Mouse (Mus musculus): ENCODE data around the gene Fam166b. TPM values are rescaled to one million over a fixed set of nuclear protein-coding genes. Genes with fewer than 3 reads are reported as not detected.
A peak's percentile ranks its signal among the peaks of the same experiment; 100 is the strongest.

The Fam166b gene
- polyA plus RNA-seq, 1 experiment: not detected

DNA sequence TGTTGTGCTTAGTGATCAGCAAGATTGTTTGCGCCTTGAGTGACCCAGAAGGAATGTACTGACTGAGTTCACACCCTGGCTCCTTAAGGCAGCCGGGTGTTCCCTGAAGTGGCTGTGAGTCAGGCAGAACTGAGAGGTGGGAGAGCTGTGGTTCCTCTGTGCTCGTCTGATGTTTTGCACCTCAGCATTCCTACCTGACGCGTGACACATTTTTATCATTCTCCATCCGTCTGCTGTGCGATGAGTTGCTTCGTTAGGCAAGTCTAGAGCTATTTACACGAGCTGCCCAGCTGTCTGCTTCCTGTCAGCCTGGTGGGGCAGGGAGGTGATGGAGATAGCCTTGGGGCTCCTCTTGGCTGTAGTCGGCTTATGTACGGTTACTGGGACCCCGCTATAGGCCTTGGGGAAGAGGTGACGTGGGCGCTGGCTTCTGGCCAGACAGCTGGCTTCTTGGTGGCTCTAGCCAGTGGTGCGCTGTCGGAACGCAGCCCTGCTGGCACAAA lies 30.1 kb downstream of the Fam166b start:
- no peaks in the 10 kb centered on the region for H3K4me1 ChIP-seq (ENCODE audit: control insufficient read depth, insufficient read depth, low read length)
- no peak overlapping the region for H3K4me3 ChIP-seq (replicated peaks; ENCODE audit: control insufficient read depth, low read depth, low read length)
- WGBS: 66% methylated on average over 17 of the region's 17 CpGs
- no peak overlapping the region for H3K27ac ChIP-seq (ENCODE audit: control insufficient read depth, insufficient read depth, low read depth, low read length, poor library complexity)
- no peak for TF ChIP-seq POLR2A (IDR thresholded peaks at IDR 0.05; ENCODE audit: borderline replicate concordance, control insufficient read depth, low read depth, low read length)
- no peak for TF ChIP-seq CTCF (IDR thresholded peaks at IDR 0.05; ENCODE audit: control insufficient read depth, insufficient read depth, low read length)

DNA sequence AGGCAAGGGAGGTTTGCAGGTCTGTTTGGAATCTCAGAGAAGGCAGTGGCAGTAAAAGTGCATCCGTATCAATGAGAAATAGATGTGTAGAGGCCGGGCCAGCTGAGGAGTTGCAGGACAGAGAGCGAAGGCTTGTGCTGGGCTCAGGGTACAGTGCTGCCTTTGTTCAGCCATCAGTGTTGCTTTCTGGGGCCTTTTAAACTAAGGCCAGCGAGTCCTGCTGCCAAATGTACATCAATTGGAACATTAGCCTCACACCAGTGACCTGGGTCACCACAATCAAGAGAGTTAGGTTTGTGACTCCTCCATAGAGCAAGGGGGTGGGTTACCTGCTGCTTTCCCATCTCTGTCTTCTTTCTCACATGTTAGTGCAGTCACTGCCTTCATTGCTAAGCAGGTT lies 30.9 kb downstream of the Fam166b start:
- H3K4me3 ChIP-seq (replicated peaks; ENCODE audit: control insufficient read depth, low read depth, low read length): no peak overlapping the region
- no peaks in the 10 kb centered on the region for H3K4me1 ChIP-seq (ENCODE audit: control insufficient read depth, insufficient read depth, low read length)
- 84% methylated on average over 4 of the region's 4 CpGs for WGBS
- no peak for TF ChIP-seq POLR2A (IDR thresholded peaks at IDR 0.05; ENCODE audit: borderline replicate concordance, control insufficient read depth, low read depth, low read length)
- TF ChIP-seq CTCF (IDR thresholded peaks at IDR 0.05; ENCODE audit: control insufficient read depth, insufficient read depth, low read length): no peak
- no peak overlapping the region for H3K27ac ChIP-seq (ENCODE audit: control insufficient read depth, insufficient read depth, low read depth, low read length, poor library complexity)

DNA sequence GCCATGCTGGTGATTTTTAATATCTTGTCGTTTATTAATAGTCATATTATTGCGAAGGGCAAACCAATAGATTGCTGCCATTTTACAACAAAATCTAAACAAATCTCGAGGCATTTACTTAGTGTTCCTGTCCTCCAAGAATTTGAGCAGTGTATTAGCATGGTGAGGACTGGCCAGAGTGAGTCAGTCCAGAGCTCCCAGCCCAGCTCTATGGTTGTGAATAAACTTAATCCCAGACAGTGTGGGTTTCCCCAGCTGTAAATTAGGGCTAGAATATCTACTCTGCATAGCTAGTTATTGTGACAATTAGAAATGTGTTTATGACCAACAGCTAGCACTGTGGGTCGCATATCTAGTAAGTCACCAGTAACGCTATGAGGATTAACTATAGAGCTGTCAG lies 32.6 kb downstream of the Fam166b start:
- no peak overlapping the region for H3K4me3 ChIP-seq (replicated peaks; ENCODE audit: control insufficient read depth, low read depth, low read length)
- TF ChIP-seq POLR2A (IDR thresholded peaks at IDR 0.05; ENCODE audit: borderline replicate concordance, control insufficient read depth, low read depth, low read length): no peak
- TF ChIP-seq CTCF (IDR thresholded peaks at IDR 0.05; ENCODE audit: control insufficient read depth, insufficient read depth, low read length): no peak
- H3K27ac ChIP-seq (ENCODE audit: control insufficient read depth, insufficient read depth, low read depth, low read length, poor library complexity): no peak overlapping the region
- WGBS: 78% methylated on average over 5 of the region's 5 CpGs
- no peaks in the 10 kb centered on the region for H3K4me1 ChIP-seq (ENCODE audit: control insufficient read depth, insufficient read depth, low read length)

DNA sequence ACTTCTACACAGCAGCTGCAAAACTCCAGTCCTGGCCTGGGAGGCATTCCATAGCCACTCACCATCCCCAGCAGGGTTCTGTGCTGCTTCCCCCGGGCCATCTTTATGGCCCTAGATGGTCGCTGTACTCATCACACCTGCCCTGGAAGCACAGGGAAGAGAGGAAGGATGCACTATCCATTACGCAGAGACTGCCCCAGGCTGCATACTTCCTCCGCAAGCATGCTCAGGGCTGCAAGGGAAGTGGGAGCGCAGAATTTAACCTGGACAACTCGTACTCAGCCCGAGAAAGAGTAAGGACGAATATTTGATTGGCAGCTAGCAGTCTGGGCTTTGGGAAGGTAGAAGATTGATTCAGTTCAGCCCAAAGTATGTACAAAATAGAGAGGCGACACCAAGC lies 33.1 kb downstream of the Fam166b start:
- WGBS: 67% methylated on average over 9 of the region's 9 CpGs
- H3K27ac ChIP-seq (ENCODE audit: control insufficient read depth, insufficient read depth, low read depth, low read length, poor library complexity): no peak overlapping the region
- TF ChIP-seq CTCF (IDR thresholded peaks at IDR 0.05; ENCODE audit: control insufficient read depth, insufficient read depth, low read length) (no peak), POLR2A (IDR thresholded peaks at IDR 0.05; ENCODE audit: borderline replicate concordance, control insufficient read depth, low read depth, low read length) (no peak)

DNA sequence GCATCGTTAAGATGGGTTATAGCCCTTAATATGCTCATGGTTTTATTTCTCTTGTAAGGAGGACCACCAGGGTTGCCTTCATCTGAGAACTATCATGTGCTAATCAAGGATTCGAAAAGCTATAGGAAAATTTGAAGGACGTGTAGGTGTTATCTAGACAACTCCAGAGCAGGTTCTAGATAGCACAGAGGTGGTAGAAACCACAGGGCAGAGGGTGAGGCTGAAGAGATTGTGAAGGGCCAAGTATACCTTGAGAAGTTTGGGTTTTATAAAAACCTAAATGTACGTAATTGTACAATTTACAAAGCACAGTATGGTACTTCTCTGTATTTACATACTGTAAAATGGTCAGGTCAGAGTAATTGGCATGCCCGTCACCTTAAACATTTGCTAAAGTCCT lies 33.8 kb downstream of the Fam166b start:
- H3K27ac ChIP-seq (ENCODE audit: control insufficient read depth, insufficient read depth, low read depth, low read length, poor library complexity): no peak overlapping the region
- WGBS: 67% methylated on average over 5 of the region's 5 CpGs
- no peak for TF ChIP-seq CTCF (IDR thresholded peaks at IDR 0.05; ENCODE audit: control insufficient read depth, insufficient read depth, low read length)
- TF ChIP-seq POLR2A (IDR thresholded peaks at IDR 0.05; ENCODE audit: borderline replicate concordance, control insufficient read depth, low read depth, low read length): no peak
- H3K4me1 ChIP-seq (ENCODE audit: control insufficient read depth, insufficient read depth, low read length): no peaks in the 10 kb centered on the region
- H3K4me3 ChIP-seq (replicated peaks; ENCODE audit: control insufficient read depth, low read depth, low read length): no peak overlapping the region

More for the DNA sequence above, 33.1 kb downstream of the Fam166b start:
- Histone ChIP-seq H3K4me3 (replicated peaks; ENCODE audit: control insufficient read depth, low read depth, low read length) (no peak overlapping the region), H3K4me1 (ENCODE audit: control insufficient read depth, insufficient read depth, low read length) (no peaks in the 10 kb centered on the region)

DNA sequence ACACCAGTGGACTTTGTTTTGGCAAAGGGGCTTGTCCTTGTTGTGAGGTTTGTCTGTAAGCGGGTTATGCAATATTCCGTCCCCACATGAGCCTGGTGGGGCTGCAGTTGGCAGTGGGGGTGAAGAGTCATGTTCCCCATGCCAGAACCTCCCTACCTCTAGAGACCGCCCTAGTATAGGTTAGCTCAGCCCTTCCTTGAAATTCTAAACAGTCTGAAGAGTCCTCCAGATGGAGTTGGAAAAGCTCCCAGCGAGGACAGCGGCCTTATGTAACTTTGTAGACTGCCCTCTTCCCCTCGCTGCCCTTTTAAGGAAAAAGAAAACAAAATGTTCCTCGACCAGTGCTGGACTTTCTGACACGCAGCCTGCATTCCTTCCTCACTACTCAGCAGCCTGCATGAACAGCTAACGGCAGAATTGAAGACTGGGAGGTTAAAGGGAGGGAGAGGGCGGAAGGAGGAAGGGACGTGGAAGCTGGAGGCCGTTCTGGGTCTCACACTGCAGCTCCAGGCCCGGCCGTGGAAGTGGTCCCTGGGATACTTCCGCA lies 34.5 kb downstream of the Fam166b start:
- H3K4me3 ChIP-seq (replicated peaks; ENCODE audit: control insufficient read depth, low read depth, low read length): no peak overlapping the region
- no peaks in the 10 kb centered on the region for H3K4me1 ChIP-seq (ENCODE audit: control insufficient read depth, insufficient read depth, low read length)
- TF ChIP-seq CTCF (IDR thresholded peaks at IDR 0.05; ENCODE audit: control insufficient read depth, insufficient read depth, low read length): no peak
- TF ChIP-seq POLR2A (IDR thresholded peaks at IDR 0.05; ENCODE audit: borderline replicate concordance, control insufficient read depth, low read depth, low read length): no peak
- peak overlapping the region; percentile 31; the same call in 1 of the 2 replicates for H3K27ac ChIP-seq (ENCODE audit: control insufficient read depth, insufficient read depth, low read depth, low read length, poor library complexity)
- 53% methylated on average over 15 of the region's 15 CpGs for WGBS

DNA sequence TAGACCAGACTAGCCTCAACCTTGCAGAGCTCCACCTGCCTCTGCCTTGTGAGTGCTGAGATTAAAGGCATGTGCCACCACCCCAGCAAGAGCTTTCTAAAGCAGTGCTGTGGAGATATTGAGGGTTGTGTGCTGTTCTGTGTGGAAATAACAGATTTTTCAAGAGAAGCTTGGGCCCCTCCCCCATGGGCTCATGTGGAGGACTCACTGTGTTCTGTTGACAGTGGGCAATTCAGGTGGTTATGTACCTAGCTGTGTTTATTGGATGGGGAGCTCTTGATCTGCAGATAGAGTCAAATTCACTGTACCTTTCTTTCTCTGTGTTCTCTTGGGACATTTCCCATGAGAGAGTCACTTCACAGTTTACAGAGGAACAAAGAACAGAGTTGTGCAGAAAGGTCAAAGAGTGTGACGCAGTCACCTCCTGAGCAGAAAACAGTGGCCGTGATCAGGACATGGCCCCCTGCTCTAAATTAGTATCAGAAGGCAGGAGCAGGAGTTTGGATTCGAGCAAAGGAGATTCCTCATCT lies 37.3 kb downstream of the Fam166b start:
- H3K4me3 ChIP-seq (replicated peaks; ENCODE audit: control insufficient read depth, low read depth, low read length): no peak overlapping the region
- WGBS: 76% methylated on average over 3 of the region's 3 CpGs
- H3K4me1 ChIP-seq (ENCODE audit: control insufficient read depth, insufficient read depth, low read length): no peaks in the 10 kb centered on the region
- TF ChIP-seq POLR2A (IDR thresholded peaks at IDR 0.05; ENCODE audit: borderline replicate concordance, control insufficient read depth, low read depth, low read length): no peak
- TF ChIP-seq CTCF (IDR thresholded peaks at IDR 0.05; ENCODE audit: control insufficient read depth, insufficient read depth, low read length): no peak
- no peak overlapping the region for H3K27ac ChIP-seq (ENCODE audit: control insufficient read depth, insufficient read depth, low read depth, low read length, poor library complexity)

DNA sequence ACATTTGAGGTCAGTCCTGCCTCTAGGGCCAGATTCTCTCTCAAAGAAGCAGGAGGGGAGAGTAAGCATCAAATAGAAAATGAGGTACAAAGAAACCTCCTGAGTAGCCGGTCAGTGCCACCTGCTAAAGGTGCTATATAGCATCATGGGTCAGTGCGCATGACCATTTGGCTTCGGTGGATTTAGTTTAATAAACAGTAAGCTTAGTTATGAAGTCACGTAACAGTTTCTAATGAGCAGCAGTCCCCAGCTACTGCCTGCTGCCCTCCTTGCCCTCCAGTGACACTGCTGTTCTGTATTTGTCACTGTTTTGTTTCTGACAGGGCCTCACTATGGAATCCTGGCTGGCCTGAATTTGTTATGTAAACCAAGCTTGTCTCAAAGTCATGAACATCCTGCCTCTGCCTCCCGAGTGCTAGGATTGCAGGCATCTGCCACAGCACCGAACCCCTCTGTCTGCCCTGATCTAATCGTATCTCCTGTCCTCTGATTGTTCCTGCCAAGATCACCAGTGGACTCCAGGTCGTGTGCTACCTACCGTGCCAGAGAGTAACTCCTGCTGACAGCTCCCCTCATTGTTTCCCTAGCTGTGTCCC lies 39.0 kb downstream of the Fam166b start:
- Histone ChIP-seq H3K4me3 (replicated peaks; ENCODE audit: control insufficient read depth, low read depth, low read length) (no peak overlapping the region), H3K4me1 (ENCODE audit: control insufficient read depth, insufficient read depth, low read length) (no peaks in the 10 kb centered on the region), H3K27ac (ENCODE audit: control insufficient read depth, insufficient read depth, low read depth, low read length, poor library complexity) (no peak overlapping the region)
- TF ChIP-seq POLR2A (IDR thresholded peaks at IDR 0.05; ENCODE audit: borderline replicate concordance, control insufficient read depth, low read depth, low read length): no peak
- TF ChIP-seq CTCF (IDR thresholded peaks at IDR 0.05; ENCODE audit: control insufficient read depth, insufficient read depth, low read length): no peak
- WGBS: 81% methylated on average over 9 of the region's 9 CpGs

Data from bone marrow, adult 2 months (tissue).